ENCODE assay signal across 18 mouse cellular contexts in the genomic region with DNA sequence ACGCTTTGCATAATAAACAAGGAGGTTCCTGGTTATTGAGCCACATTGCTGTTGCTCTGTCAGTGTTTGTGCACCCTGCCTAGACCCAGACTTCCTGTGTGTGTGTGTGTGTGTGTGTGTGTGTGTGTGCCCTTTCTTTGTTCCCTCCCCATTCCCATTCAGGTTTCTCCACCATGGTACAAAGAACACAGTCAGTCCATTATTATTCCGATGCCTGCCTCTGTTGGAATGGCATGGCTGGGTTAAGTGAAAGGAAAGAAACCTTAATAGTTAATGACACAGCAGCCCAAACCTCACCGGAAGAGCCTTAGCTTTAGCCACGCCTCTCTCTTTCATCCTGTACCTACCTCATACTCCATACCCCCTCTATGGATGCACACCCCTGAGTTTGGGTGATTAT. TPM values are rescaled to one million over a fixed set of nuclear protein-coding genes. Genes with fewer than 3 reads are reported as not detected.
"Had no signal": no experiment of that assay in that cellular context is flagged by ENCODE, and none has a peak within 500 bp of the region (broad histone marks: within the 10 kb centered on the region; RNA-seq: fewer than 3 reads in every experiment).

No protein-coding gene starts in this region.

- H3K9ac ChIP-seq: kidney, embryonic 15.5 days; liver, embryonic 14.5 days; lung, embryonic 14.5 days; midbrain, embryonic 13.5 days; neural tube, embryonic 15.5 days had no signal

- H3K4me2 ChIP-seq: kidney, embryonic 15.5 days; lung, embryonic 14.5 days; midbrain, embryonic 13.5 days; neural tube, embryonic 15.5 days had no signal

- H3K27me3 ChIP-seq: kidney, embryonic 15.5 days; midbrain, embryonic 13.5 days; neural tube, embryonic 15.5 days had no signal

- H3K27ac ChIP-seq: kidney, embryonic 15.5 days; left cerebral cortex, adult 2 months; liver, embryonic 14.5 days; macrophage; midbrain, embryonic 13.5 days; neural tube, embryonic 15.5 days; stomach, postnatal 0 days had no signal

- H3K36me3 ChIP-seq: kidney, embryonic 15.5 days; midbrain, embryonic 13.5 days; neural tube, embryonic 15.5 days had no signal

- H3K4me1 ChIP-seq: megakaryocyte, embryonic 14.5 days; midbrain, embryonic 13.5 days had no signal

- H3K9me3 ChIP-seq: kidney, embryonic 15.5 days; midbrain, embryonic 13.5 days; neural tube, embryonic 15.5 days had no signal

- ATAC-seq: midbrain, embryonic 13.5 days had no signal

- DNase-seq: lung, embryonic 14.5 days; lung, postnatal 14 days; right cerebral cortex, adult 18-20 months; right cerebral cortex, postnatal 25 days had no signal

- H3K4me3 ChIP-seq: kidney, embryonic 15.5 days; left cerebral cortex, adult 2 months; megakaryocyte, embryonic 14.5 days; midbrain, embryonic 13.5 days; myocyte; neural tube, embryonic 15.5 days had no signal

RNA-seq across cellular contexts. Expression of a gene that starts 51.7 kb away (rescaled TPM):
- polyA plus RNA-seq: kidney, adult 2 months; kidney, embryonic 15.5 days; limb, embryonic 11.5 days; liver, adult 2 months; liver, embryonic 14.5 days; lung, embryonic 14.5 days; macrophage; midbrain, embryonic 13.5 days; myocyte; neural tube, embryonic 11.5 days; neural tube, embryonic 15.5 days; small intestine, adult 2 months; stomach, postnatal 0 days had no signal
